Mouse (Mus musculus) ES-CJ7 (cell line): Measurements from ENCODE around the gene Olfr374.
"Not testable (repeated sequence)": the region's sequence is repeated elsewhere in the genome, so short reads cannot be mapped to it uniquely, and the experiment has no call there.

Source experiments
- DNase-seq: peaks from one replicate; pipeline ENCODE4 v3.0.0; 2011; ENCODE audit warnings: low read depth, low spot score

The Olfr374 gene

DNA sequence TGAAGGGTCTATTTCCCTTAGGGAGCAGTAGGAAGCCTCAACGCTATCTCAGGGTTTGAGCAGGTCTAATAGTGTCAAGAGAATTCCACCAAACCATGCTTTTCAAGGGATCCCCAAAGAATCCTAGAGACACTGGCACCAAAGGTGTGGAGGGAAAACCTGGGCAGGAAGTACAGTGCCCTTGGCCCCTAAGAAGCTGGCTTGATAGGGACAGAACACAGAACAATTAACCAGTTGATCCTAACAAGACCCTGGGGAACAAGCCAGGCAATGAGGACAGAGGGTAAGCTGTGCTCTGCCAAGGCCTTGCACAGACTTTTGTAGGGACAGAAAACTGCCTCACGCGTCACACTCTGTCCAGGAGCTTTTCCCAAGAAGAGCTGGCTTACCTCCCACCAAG is at the start of gene Olfr374:
Gene Olfr374, plus strand, starts transcription at position 301 of the 400 bp plus-strand sequence.
- peak; percentile 0 for DNase-seq

DNA sequence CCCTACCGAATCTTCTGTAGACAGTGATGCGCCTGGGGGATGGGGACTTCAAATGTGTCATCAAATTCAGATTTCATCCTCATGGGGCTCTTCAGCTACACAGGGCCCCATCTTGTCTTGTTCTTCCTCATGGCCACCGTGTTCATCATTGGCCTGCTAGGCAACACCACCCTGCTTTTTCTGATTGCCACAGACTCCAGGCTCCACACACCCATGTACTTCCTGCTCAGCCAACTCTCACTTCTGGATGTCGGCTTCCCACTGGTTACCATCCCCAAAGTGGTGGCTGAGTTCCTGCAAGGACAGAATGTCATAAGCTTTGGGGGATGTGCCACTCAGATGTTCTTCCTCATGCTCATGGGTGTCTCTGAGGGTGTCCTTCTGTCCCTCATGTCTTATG is 49.2 kb upstream of the Olfr374 start:
- DNase-seq = not testable (repeated sequence)

DNA sequence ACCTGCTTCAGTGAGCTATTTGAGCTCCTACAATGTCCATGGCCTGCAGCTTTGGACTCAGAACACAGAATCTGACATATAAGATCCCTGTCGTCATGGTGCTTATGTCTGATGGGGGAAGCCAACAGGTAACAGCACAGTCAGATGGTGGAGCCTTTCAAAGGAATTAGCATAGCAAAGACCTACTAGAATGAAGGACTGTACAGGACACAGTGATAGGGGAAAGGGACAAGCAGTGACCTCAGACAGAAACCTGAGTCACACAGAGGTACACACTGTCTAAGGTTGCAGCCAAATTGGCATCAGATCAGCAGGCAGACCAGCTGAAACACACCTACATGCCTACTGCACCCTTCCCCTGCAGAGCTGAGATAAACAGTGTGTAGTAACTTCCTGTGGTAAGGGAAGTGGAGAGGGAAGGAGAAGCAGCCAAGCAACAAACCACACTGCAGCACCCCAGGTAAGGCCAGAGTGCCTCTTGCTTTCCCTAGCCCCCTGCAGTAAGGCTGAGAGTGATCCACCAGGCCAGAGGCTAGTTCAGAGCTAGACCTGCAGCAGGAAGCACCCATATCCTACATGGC is 39.9 kb upstream of the Olfr374 start:
- not testable (repeated sequence) for DNase-seq

DNA sequence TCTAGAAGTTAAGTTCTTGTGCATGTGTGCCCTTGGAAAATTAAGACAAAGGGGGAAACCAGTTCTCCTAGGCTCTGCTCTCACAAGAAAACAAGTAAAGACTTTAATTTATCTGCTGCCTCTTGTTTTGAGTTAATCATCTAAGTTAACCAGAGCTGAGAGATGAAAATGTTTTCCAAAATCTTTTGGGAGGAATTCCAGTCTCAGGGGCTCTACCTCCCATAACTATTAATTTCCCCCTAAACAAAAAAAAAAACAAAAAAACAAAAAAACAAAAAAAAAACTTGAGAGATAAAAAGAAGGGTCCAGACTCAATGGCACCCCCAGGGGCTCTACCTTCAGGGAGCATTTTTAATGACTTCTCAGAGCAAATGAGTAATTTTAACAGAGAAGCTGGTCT is 24.0 kb upstream of the Olfr374 start, which contains the start of gene Olfr373:
Gene Olfr373, plus strand, starts transcription at position 301 of the 400 bp plus-strand sequence.
- DNase-seq = not testable (repeated sequence)

DNA sequence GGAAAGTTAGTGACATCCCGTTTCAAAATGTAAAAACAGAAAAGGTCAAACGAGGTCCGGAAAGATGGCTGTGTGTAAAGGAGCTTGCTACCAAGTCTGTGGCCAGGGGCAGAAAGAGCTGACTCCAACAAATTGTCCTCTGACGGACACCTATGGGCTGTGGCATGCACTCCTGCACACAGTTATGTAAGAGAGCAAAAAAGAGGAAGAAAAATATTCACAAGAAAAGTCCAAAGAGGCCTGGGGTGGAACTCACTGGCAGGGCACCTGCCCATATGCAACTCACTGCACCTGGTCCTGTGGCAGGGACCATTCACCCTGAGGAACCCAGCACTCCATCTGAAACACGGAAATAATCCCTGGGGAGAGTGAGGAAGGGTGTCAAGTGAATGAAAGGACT is 22.1 kb upstream of the Olfr374 start:
- DNase-seq = no peak

DNA sequence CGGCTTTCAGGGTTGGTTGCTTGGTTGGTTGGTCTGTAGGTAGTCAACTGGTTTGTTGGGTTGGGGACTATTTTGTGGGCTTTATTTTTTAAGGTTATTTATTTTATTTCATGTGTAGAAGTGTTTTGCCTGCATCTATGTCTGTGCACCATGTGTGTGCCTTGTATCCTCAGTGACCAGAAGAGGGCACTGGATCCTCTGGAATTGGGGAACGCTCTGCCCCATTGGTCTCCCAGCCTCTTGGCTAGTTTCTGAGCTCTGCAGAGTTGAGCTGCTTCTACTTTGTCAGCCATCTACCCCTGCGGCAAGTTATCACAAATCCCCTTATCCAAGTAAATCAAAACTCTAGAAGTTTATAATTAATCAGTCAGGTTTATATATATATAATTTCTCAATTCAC is 19.2 kb upstream of the Olfr374 start:
- DNase-seq = peak; percentile 57

DNA sequence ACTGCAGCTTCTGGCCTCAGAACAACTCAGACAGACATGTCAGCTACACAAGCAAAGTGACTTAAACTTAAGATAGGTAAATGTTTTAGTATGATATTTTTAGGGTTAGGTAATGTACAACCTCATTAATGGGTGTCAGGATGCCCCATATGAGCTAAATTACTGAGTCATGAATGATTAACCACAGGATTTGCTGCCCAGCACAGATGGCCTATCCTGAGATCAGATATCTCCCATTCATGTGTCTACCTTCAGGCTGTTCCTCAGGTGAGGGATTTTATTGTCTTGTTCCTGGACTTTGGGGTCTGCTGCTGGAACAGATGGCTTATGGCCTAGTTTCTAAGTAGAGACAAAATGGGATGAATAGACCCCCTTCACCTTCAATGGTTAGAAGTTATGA is 10.1 kb upstream of the Olfr374 start:
- not testable (repeated sequence) for DNase-seq

DNA sequence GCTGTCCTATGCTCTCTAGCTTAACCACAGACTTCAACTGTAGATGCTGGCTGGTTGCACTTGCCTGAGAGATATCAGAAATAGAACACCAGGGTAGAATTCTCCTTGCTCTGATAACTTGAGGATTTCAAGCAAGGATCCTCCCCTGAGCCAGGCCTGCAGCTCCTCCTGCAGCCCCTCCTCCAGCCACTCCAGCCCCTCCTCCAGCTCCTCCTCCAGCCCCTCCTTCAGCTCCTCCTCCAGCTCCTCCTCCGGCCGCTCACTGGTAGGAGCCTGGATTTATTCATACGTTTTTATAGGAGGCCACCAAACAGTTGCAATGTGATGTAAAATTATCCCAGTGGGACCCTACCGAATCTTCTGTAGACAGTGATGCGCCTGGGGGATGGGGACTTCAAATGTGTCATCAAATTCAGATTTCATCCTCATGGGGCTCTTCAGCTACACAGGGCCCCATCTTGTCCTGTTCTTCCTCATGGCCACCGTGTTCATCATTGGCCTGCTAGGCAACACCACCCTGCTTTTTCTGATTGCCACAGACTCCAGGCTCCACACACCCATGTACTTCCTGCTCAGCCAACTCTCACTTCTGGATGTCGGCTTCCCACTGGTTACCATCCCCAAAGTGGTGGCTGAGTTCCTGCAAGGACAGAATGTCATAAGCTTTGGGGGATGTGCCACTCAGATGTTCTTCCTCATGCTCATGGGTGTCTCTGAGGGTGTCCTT is 7.3 kb upstream of the Olfr374 start:
- peak; percentile 62 for DNase-seq

DNA sequence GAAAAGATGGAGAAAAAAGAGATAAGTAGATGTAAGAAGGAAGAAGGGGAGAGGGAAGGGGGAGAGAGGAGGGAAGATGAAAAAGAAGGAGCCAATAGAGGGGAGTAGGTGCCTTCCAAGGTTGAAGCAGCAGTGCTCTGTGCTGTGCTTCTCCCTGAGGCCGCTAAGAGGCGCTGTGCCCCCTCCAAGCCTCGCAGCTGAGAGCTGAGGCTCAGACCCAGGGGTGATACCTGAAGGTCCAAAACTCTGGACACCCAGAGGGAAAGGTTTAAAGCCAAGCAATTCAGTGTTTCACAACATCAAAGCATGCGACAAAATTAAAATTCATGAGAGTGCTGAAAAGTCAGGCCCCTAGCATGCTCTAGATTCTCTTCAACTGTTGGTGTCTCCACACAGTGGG is 1.7 kb upstream of the Olfr374 start:
- DNase-seq = peak; percentile 27

DNA sequence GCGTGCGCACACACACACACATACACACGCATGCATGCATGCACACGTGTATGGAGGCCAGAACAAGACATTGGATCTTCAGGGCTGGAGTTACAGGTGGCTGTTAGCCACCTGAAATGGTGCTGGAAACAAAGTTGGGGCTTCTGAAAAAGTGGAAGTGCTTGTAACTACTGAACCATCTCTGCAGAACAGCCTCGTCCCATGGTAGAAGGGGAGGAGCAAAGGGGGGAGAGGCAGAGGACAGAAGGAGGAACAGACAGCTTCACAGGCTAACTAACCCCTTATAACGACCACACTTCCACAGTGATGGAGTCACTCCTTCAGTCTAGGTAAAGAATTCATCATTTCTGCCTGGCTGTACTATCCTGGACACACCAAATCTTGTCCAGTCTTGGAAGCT is 4.0 kb downstream of the Olfr374 start:
- peak; percentile 1 for DNase-seq

DNA sequence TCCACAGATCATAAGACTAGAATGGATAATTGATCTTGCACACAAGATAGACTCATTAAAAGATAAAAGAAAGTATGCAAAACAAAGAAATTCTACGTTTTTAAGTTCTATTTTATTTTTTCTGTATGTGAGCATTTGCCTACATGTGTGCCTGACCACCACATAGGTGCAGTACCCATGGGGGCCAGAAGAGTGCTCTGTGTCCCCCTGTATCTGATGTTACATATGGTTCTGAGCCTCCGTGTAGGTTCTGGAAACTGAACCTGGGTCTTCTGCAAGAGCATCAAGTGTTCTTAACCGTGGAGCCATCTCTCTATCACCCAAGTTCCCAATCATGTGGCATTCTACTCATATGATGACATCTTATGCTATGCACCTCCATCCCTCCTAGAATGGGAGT is 5.6 kb downstream of the Olfr374 start:
- DNase-seq = peak; percentile 70

DNA sequence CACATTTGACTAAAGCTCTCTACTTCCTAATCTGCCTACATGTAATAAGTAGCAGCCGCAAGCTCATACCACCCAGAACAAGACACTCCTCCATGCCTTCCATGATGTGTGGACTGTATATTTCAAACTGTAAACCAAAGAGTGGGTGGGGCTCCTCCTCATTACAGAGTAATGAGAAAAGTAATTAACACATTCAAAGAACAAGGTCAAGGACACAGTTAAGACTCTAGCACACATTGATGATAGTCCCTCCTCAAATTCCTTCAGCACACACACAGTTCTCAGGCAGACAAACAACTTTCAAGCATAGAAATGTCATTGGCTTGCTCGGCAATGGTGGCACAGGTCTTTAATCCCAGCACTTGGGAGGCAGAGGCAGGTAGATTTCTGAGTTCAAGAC is 8.4 kb downstream of the Olfr374 start:
- peak; percentile 52 for DNase-seq

DNA sequence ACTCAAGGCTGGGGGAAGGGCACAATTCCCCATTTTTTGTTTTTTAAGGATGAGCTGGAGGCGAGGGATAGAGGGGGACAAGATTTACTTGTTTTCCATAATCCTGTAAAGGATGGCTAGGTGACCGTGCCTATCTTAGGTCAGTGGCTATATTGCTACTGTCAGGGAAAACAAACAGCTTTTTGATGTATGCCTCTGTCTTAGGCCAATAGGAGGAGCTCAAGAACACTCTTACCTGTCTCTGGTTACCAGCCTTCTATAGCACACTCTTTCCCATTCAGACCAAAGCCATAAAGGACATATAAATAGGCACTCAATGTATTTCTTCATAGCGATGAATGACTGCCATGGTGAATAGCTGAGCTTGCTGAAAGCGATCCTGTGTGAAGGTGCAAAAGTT is 11.8 kb downstream of the Olfr374 start:
- no peak for DNase-seq

DNA sequence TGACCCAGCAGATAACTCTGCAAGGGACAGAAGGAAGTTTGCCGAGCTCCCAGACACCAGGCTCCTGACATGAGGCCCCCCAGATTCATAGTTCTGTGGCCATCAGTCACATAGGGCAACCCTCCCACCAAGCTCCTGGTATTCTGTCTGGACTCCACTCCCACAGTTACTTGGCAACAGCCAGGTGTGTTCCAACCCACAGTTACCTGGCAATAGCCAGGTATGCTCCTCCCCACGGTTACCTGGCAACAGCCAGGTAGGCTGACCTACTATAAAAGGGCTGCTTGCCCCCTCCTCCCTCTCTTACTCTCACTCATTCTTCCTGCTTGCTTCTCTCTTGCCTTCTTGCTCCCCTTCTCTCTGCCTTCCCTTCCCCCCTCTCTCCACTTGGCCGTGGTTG is 14.6 kb downstream of the Olfr374 start:
- DNase-seq = not testable (repeated sequence)

DNA sequence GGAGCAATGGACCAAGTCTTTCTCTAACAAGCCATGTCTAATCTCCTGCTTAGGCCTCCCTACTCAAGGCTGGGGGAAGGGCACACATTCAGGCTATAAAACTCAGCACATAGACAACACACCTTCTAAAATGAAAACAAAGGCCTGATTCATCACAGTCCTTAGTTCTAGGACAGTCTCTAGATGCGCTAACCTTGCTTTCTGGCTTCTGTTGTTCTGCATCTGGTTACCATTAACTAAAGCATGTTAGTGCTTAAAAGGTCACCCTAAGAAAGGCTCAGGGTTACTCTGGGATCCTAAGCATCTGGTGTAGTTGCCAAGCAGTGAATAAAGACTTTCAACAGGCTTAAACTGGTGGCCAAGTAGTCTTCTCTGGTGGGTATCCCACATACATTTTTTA is 15.2 kb downstream of the Olfr374 start:
- DNase-seq = no peak

DNA sequence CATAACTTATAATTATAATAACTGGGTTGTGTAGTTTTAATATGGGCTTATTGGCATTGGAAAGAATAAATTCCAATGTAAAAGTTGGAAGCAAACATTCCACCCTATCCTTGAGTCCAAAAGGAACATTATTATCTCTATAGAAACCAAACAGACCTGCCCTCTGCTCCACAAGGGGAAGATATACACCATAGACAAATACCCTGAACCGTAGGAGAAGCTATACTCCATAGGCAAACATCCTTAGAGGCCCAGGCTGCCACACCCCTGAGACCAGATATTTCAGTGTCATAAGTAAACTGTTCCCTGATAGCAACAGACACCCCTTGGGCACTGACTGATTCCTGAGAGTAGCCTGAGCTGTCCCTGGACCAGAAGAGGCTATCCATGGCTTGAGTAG is 21.0 kb downstream of the Olfr374 start:
- no peak for DNase-seq

DNA sequence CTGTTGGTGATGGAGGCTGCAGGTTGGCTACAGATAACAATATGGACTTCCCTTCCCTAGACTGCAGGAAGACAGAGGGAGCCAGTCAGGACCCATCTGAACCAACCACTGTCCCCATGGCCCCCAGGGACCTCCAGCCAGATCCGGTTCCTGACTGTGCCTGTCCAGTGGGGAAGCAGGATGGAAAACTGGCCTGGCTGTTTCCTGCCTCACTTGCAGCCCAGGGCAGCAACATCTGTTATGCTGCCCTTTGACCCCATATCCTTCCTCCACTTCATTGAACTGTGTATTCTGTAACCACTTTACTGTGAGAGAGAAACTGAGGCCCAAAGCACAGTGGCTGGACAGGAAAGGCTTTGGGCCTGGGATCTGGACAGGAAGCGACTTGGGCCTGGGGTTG is 24.4 kb downstream of the Olfr374 start:
- no peak for DNase-seq

DNA sequence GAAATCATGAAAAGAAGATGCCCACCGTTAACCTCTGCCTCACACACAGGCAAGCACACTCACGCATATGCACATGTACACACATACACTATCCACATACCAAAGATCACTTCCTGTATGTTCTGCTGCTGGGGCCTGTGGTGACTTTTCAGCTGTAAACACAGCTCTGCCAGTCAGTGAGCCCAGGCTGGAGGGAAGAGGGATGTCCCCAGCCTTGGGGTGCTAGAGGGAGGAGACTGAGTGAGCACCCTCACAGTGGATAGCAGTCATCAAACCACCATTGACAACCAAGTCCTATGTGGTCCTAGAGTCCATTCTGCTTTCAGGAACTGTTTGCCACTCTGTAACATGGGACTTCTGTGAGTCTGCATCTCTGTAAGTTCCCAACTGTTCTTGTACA is 25.1 kb downstream of the Olfr374 start:
- DNase-seq = no peak

DNA sequence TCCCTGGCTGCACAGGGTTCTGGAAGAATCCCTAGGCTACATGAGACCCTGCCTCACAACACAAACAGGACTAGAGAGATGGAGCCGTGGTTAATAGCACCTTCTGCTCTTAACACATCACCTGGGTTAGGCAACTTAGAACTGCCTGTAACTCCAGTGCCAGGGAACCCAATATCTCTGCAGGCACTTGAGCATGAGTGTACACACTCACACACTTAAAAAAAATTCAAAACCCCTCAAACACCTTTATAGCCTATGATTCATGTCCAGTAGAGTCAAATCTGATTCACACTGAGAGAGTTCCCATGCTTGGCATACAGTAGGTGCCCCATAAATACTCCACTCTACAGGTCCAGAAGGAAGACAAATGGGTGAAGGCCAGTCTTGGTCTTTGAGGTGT is 25.6 kb downstream of the Olfr374 start:
- DNase-seq = no peak

DNA sequence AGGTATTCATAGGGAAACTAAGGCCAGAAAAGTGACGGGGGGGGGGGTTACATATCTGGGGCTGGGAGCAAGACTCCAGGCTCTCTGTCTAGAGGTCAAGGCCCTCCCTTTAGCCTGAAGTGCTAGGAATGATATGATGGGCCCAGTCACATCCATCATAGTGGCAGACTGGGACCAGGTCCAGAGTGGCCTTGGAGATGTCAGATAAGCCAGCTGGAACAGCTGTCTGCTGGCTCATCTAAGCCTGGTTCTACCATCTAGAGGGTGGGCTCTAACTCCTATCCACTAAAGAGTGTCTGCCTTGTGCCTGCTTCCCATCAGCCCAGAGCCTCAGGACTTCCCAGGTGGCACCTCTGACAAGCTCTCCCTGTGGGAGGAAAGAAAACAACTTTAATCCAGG is 26.1 kb downstream of the Olfr374 start:
- no peak for DNase-seq

DNA sequence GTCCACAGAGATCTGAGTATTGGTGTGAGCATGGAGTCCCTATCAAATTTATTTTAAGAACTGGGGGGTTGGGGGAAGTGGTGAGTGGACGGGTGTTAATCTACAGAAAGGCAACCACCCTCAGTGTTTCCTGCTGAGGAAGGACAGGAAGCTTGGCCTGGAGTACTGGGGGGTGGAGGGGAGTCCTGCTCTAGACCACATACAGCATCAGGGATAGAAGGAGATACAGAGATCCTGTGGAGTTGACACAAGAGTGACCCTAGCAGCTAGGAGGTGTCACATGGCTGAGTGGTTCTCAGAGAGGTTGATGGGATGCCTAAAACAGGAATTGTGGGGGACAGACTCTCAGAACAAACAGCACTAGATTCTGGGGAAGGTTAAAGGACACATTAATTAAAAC is 26.7 kb downstream of the Olfr374 start:
- DNase-seq = no peak

DNA sequence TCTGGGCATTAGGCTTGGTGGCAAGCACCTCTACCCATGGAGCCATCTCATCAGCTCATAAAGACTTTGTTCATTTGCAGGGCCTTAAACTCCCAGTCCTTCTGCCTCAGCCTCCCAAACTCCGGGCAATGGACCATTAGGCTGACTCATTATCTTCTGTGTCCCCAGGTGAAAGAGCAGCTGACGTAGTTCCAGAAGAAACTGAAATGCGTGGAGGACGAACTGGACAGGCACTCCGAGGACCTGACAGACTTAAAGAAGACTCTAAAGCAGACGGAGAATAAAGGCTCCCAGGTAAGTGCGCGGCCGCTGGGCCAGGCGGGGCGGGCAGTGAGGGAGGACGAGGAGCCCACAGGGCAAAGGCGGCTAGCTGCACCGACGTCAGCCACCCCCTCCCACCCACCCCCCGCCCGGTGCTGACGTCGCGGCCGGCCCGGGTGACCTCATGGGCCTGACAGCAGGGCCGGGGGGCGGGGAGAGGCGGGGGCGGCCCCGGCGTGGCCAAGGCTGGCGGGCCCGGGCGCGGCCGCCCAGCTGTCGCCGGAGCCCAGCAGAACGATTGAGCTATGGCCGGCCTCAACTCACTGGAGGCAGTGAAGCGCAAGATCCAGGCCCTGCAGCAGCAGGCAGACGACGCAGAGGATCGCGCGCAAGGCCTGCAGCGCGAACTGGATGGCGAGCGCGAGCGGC is 28.1 kb downstream of the Olfr374 start, which contains the start of gene Tpm4:
Gene Tpm4, plus strand, starts transcription at position 220 of the 690 bp plus-strand sequence.
- DNase-seq = peak; percentile 44
